Mouse (Mus musculus) G1E (cell line): ENCODE results near the gene Scube2.

Experiments used
- CTCF ChIP-seq: IDR thresholded peaks from 2 replicates; pipeline ENCODE4 v1.5.1; 2012; ENCODE audit warnings: low read depth, low read length, inconsistent platforms, mixed read lengths
- GATA1 ChIP-seq: IDR thresholded peaks from 2 replicates; pipeline ENCODE4 v1.6.1; 2012; ENCODE audit warnings: borderline replicate concordance, low read length, inconsistent platforms, mixed read lengths
- GATA2 ChIP-seq: IDR thresholded peaks from 2 replicates; pipeline ENCODE4 v1.6.1; 2012; ENCODE audit warnings: low read depth, low read length, inconsistent platforms, borderline replicate concordance
- POLR2AphosphoS5 ChIP-seq: IDR thresholded peaks from 2 replicates; pipeline ENCODE4 v1.6.1; 2012; ENCODE audit warnings: low read depth, low read length, inconsistent platforms; ENCODE audit not compliant: insufficient replicate concordance
- TAL1 ChIP-seq: conservative IDR thresholded peaks from 2 replicates; pipeline ENCODE4 v1.6.1; 2012; ENCODE audit warnings: low read depth, low read length, inconsistent platforms, mixed read lengths

GRCm38 (mm10) chr7:109834894-109835293 is 30.6 kb downstream of the Scube2 start:
- TF ChIP-seq CTCF: no peak
- TF ChIP-seq TAL1: no peak
- TF ChIP-seq GATA1: no peak
- no peak for TF ChIP-seq POLR2AphosphoS5
- TF ChIP-seq GATA2: no peak
